Mouse (Mus musculus): ENCODE measurements around the gene Obox6. TPM values are rescaled to one million over a fixed set of nuclear protein-coding genes. Genes with fewer than 3 reads are reported as not detected.
A peak's percentile ranks its signal among the peaks of the same experiment; 100 is the strongest.

Obox6 gene
- total RNA-seq (2015) (not detected in 2 replicates), total RNA-seq (2017) (not detected in 2 replicates)

GRCm38 (mm10) chr7:15839578-15839977 is at the start of gene Obox6:
TSS of gene Obox6 (minus strand) at chr7:15839678.
- ATAC-seq (replicated peaks; ENCODE audit: poor library complexity): no peak

- ATAC-seq (replicated peaks; ENCODE audit: poor library complexity): peak; percentile 89
Measured at GRCm38 (mm10) chr7:15884127-15884526, 44.6 kb upstream of the Obox6 start.

- ATAC-seq (replicated peaks; ENCODE audit: poor library complexity): no peak
Measured at GRCm38 (mm10) chr7:15882317-15882716, 42.8 kb upstream of the Obox6 start, which contains the start of gene Crxos. TSS of gene Crxos (plus strand) at chr7:15882617.

- no peak for ATAC-seq (replicated peaks; ENCODE audit: poor library complexity)
Measured at GRCm38 (mm10) chr7:15881831-15882230, 42.4 kb upstream of the Obox6 start.

- ATAC-seq (replicated peaks; ENCODE audit: poor library complexity): no peak
Measured at GRCm38 (mm10) chr7:15881388-15881787, 41.9 kb upstream of the Obox6 start.

GRCm38 (mm10) chr7:15879756-15880155 is 40.3 kb upstream of the Obox6 start, which contains the start of gene Crx:
TSS of gene Crx (minus strand) at chr7:15879968.
- ATAC-seq (replicated peaks; ENCODE audit: poor library complexity): no peak

GRCm38 (mm10) chr7:15864104-15864503 is 24.6 kb upstream of the Obox6 start:
- no peak for ATAC-seq (replicated peaks; ENCODE audit: poor library complexity)

GRCm38 (mm10) chr7:15859657-15860056 is 20.2 kb upstream of the Obox6 start:
- 0 out of 2 replicates have a peak, but pooled peaks have one; percentile 42 for ATAC-seq (replicated peaks; ENCODE audit: poor library complexity)

Other genes starting within 250 kb of the Obox6 start
- gene Obox3, start 199.8 kb downstream of the Obox6 start, total RNA-seq (2015): not detected in 2 replicates
- not detected in 2 replicates for gene Obox3, start 199.8 kb downstream of the Obox6 start, total RNA-seq (2017)
- not detected in 2 replicates for gene Obox5, start 89.5 kb downstream of the Obox6 start, total RNA-seq (2015)
- gene Obox5, start 89.5 kb downstream of the Obox6 start, total RNA-seq (2017): not detected in 2 replicates
- not detected in 2 replicates for gene Crx, start 40.3 kb upstream of the Obox6 start, total RNA-seq (2015)
- not detected in 2 replicates for gene Crx, start 40.3 kb upstream of the Obox6 start, total RNA-seq (2017)
- not detected in 2 replicates for gene Crxos, start 42.9 kb upstream of the Obox6 start, total RNA-seq (2015)
- not detected in 2 replicates for gene Crxos, start 42.9 kb upstream of the Obox6 start, total RNA-seq (2017)
- 69.8 and 85.4 TPM in 2 replicates for gene Selenow, start 82.7 kb upstream of the Obox6 start, total RNA-seq (2015)
- gene Selenow, start 82.7 kb upstream of the Obox6 start, total RNA-seq (2017): 23.7 and 30.0 TPM in 2 replicates
- 64.0 and 65.0 TPM in 2 replicates for gene Nop53, start 106.4 kb upstream of the Obox6 start, total RNA-seq (2015)
- gene Nop53, start 106.4 kb upstream of the Obox6 start, total RNA-seq (2017): 230 and 286 TPM in 2 replicates
- gene Ehd2, start 127.9 kb upstream of the Obox6 start, total RNA-seq (2015): 0.07 and 0.27 TPM in 2 replicates
- 0.21 and 0.24 TPM in 2 replicates for gene Ehd2, start 127.9 kb upstream of the Obox6 start, total RNA-seq (2017)
- gene Bicra, start 208.2 kb upstream of the Obox6 start, total RNA-seq (2015): 14.7 and 14.9 TPM in 2 replicates
- gene Bicra, start 208.2 kb upstream of the Obox6 start, total RNA-seq (2017): 1.1 and 3.4 TPM in 2 replicates
- 0.15 TPM in 1 of 2 replicates, not detected in the other for gene Zfp541, start 222.1 kb upstream of the Obox6 start, total RNA-seq (2015)
- gene Zfp541, start 222.1 kb upstream of the Obox6 start, total RNA-seq (2017): 0.04 TPM in 1 of 2 replicates, not detected in the other